Mouse (Mus musculus): ENCODE measurements around the gene Nemf. TPM values are rescaled to one million over a fixed set of nuclear protein-coding genes. Genes with fewer than 3 reads are reported as not detected.
"Not testable (repeated sequence)": the region's sequence is repeated elsewhere in the genome, so short reads cannot be mapped to it uniquely, and the experiment has no call there.

Nemf gene
- 71.6 and 71.8 TPM in 2 replicates for polyA plus RNA-seq (2015; fragmentation: Nextera tagmentation; extraction: Ambion mirVana)

GRCm38 (mm10) chr12:69356546-69357299, at the start of gene Nemf:
Gene Nemf, minus strand, starts transcription at chr12:69357165.
- peak within 1 kb of the TSS; percentile 85 for H3K9ac ChIP-seq
- H3K4me3 ChIP-seq (replicated peaks), result peak within 1 kb of the TSS; percentile 75
- under 1% methylated on average over 49 of the region's 50 CpGs for WGBS
- H3K36me3 ChIP-seq, result peaks cover 7% of the 10 kb centered on the region; the same call in 1 of the 2 replicates
- peak; percentile 62 for ATAC-seq
- peak within 1 kb of the TSS; percentile 75 for H3K27ac ChIP-seq
- H3K9me3 ChIP-seq, result no peaks in the 10 kb centered on the region
- no peaks in the 10 kb centered on the region for H3K27me3 ChIP-seq (replicated peaks)
- H3K4me2 ChIP-seq (replicated peaks), result peak within 1 kb of the TSS; percentile 65
- H3K4me1 ChIP-seq (replicated peaks), result no peaks in the 10 kb centered on the region

GRCm38 (mm10) chr12:69402594-69403167, 45.7 kb upstream of the Nemf start:
- Histone ChIP-seq H3K4me2 (replicated peaks) (no peak overlapping the region), H3K27ac (no peak overlapping the region), H3K27me3 (replicated peaks) (no peaks in the 10 kb centered on the region), H3K4me1 (replicated peaks) (no peaks in the 10 kb centered on the region), H3K9ac (no peak overlapping the region), H3K36me3 (no peaks in the 10 kb centered on the region), H3K4me3 (replicated peaks) (no peak overlapping the region), H3K9me3 (no peaks in the 10 kb centered on the region)
- no peak for ATAC-seq
- 94% methylated on average over 13 of the region's 13 CpGs for WGBS

- ATAC-seq, result no peak
- Histone ChIP-seq H3K9me3 (no peaks in the 10 kb centered on the region), H3K27me3 (replicated peaks) (no peaks in the 10 kb centered on the region), H3K4me3 (replicated peaks) (no peak overlapping the region), H3K36me3 (no peaks in the 10 kb centered on the region), H3K9ac (no peak overlapping the region), H3K4me1 (replicated peaks) (no peaks in the 10 kb centered on the region), H3K4me2 (replicated peaks) (no peak overlapping the region), H3K27ac (no peak overlapping the region)
- WGBS, result 46% methylated on average over 9 of the region's 9 CpGs
Measured at GRCm38 (mm10) chr12:69402100-69402499, 45.1 kb upstream of the Nemf start.

- H3K4me2 ChIP-seq (replicated peaks), result no peak overlapping the region
- 14% methylated on average over 2 of the region's 2 CpGs for WGBS
- H3K9me3 ChIP-seq, result no peaks in the 10 kb centered on the region
- H3K4me3 ChIP-seq (replicated peaks), result no peak overlapping the region
- H3K9ac ChIP-seq, result no peak overlapping the region
- no peaks in the 10 kb centered on the region for H3K27me3 ChIP-seq (replicated peaks)
- H3K36me3 ChIP-seq, result no peaks in the 10 kb centered on the region
- H3K4me1 ChIP-seq (replicated peaks), result no peaks in the 10 kb centered on the region
- H3K27ac ChIP-seq, result no peak overlapping the region
- peak; percentile 43; the same call in 1 of the 2 replicates for ATAC-seq
Measured at GRCm38 (mm10) chr12:69400871-69401286, 43.9 kb upstream of the Nemf start.

- no peak overlapping the region for H3K4me2 ChIP-seq (replicated peaks)
- H3K4me3 ChIP-seq (replicated peaks), result no peak overlapping the region
Measured at GRCm38 (mm10) chr12:69400367-69400766, 43.4 kb upstream of the Nemf start.

GRCm38 (mm10) chr12:69394456-69394855, 37.5 kb upstream of the Nemf start:
- Histone ChIP-seq H3K4me1 (replicated peaks) (no peaks in the 10 kb centered on the region), H3K4me3 (replicated peaks) (no peak overlapping the region), H3K36me3 (no peaks in the 10 kb centered on the region), H3K9ac (no peak overlapping the region), H3K4me2 (replicated peaks) (no peak overlapping the region), H3K27me3 (replicated peaks) (no peaks in the 10 kb centered on the region), H3K27ac (no peak overlapping the region), H3K9me3 (no peaks in the 10 kb centered on the region)
- no peak for ATAC-seq
- WGBS, result 81% methylated on average over 6 of the region's 6 CpGs

More at GRCm38 (mm10) chr12:69400367-69400766, 43.4 kb upstream of the Nemf start:
- 69% methylated on average over 4 of the region's 4 CpGs for WGBS
- no peak overlapping the region for H3K27ac ChIP-seq
- H3K9ac ChIP-seq, result no peak overlapping the region
- no peaks in the 10 kb centered on the region for H3K4me1 ChIP-seq (replicated peaks)
- no peak for ATAC-seq
- H3K27me3 ChIP-seq (replicated peaks), result no peaks in the 10 kb centered on the region
- no peaks in the 10 kb centered on the region for H3K9me3 ChIP-seq
- no peaks in the 10 kb centered on the region for H3K36me3 ChIP-seq

- Histone ChIP-seq H3K27ac (no peak overlapping the region), H3K4me3 (replicated peaks) (no peak overlapping the region), H3K4me1 (replicated peaks) (no peaks in the 10 kb centered on the region), H3K4me2 (replicated peaks) (no peak overlapping the region), H3K9ac (no peak overlapping the region), H3K9me3 (no peaks in the 10 kb centered on the region), H3K36me3 (no peaks in the 10 kb centered on the region), H3K27me3 (replicated peaks) (no peaks in the 10 kb centered on the region)
- no peak for ATAC-seq
- WGBS, result 81% methylated on average over 10 of the region's 10 CpGs
Measured at GRCm38 (mm10) chr12:69393076-69393475, 36.1 kb upstream of the Nemf start.

- Histone ChIP-seq H3K9ac (no peak overlapping the region), H3K27me3 (replicated peaks) (no peaks in the 10 kb centered on the region), H3K4me1 (replicated peaks) (no peaks in the 10 kb centered on the region), H3K27ac (no peak overlapping the region), H3K9me3 (no peaks in the 10 kb centered on the region), H3K4me3 (replicated peaks) (no peak overlapping the region), H3K36me3 (no peaks in the 10 kb centered on the region), H3K4me2 (replicated peaks) (no peak overlapping the region)
- 0 out of 2 replicates have a peak, but pooled peaks have one; percentile 55 for ATAC-seq
- 69% methylated on average over 7 of the region's 7 CpGs for WGBS
Measured at GRCm38 (mm10) chr12:69390000-69390698, 33.2 kb upstream of the Nemf start.

- Histone ChIP-seq H3K4me3 (replicated peaks) (no peak overlapping the region), H3K9me3 (no peaks in the 10 kb centered on the region), H3K4me2 (replicated peaks) (no peak overlapping the region), H3K4me1 (replicated peaks) (no peaks in the 10 kb centered on the region), H3K9ac (no peak overlapping the region), H3K36me3 (no peaks in the 10 kb centered on the region), H3K27me3 (replicated peaks) (no peaks in the 10 kb centered on the region), H3K27ac (no peak overlapping the region)
- WGBS, result 73% methylated on average over 7 of the region's 7 CpGs
- ATAC-seq, result no peak
Measured at GRCm38 (mm10) chr12:69389273-69389938, 32.4 kb upstream of the Nemf start.

- H3K36me3 ChIP-seq, result no peaks in the 10 kb centered on the region
- 92% methylated on average over 10 of the region's 10 CpGs for WGBS
- no peak overlapping the region for H3K9ac ChIP-seq
- no peak overlapping the region for H3K4me2 ChIP-seq (replicated peaks)
- H3K27me3 ChIP-seq (replicated peaks), result no peaks in the 10 kb centered on the region
- ATAC-seq, result no peak
- no peaks in the 10 kb centered on the region for H3K4me1 ChIP-seq (replicated peaks)
- no peaks in the 10 kb centered on the region for H3K9me3 ChIP-seq
- no peak overlapping the region for H3K4me3 ChIP-seq (replicated peaks)
- no peak overlapping the region for H3K27ac ChIP-seq
Measured at GRCm38 (mm10) chr12:69388321-69388869, 31.4 kb upstream of the Nemf start.

GRCm38 (mm10) chr12:69386281-69386732, 29.3 kb upstream of the Nemf start:
- H3K36me3 ChIP-seq; H3K4me3 ChIP-seq (replicated peaks); H3K4me2 ChIP-seq (replicated peaks); H3K27me3 ChIP-seq (replicated peaks); H3K9ac ChIP-seq; H3K9me3 ChIP-seq; H3K27ac ChIP-seq; ATAC-seq; H3K4me1 ChIP-seq (replicated peaks): not testable (repeated sequence)
- WGBS, result 81% methylated on average over 8 of the region's 12 CpGs
